Mouse (Mus musculus): ENCODE data around the gene Fstl3. TPM values are rescaled to one million over a fixed set of nuclear protein-coding genes. Genes with fewer than 3 reads are reported as not detected.

Fstl3 gene
- polyA plus RNA-seq, 2 experiments from 2014 or later: 0.53 TPM; not detected in 1

GRCm38 (mm10) chr10:79788386-79789158, 11.5 kb downstream of the Fstl3 start:
- ATAC-seq: peak; percentile 41

GRCm38 (mm10) chr10:79789581-79789980, 12.5 kb downstream of the Fstl3 start:
- ATAC-seq: no peak

- ATAC-seq: no peak
These were observed 13.8 kb downstream of the Fstl3 start, which contains the start of gene Prss57 for GRCm38 (mm10) chr10:79790861-79791260. Prss57 (minus strand) TSS chr10:79790961.

GRCm38 (mm10) chr10:79792339-79793040, 15.4 kb downstream of the Fstl3 start:
- no peak for ATAC-seq

- peak; percentile 68 for ATAC-seq
These were observed 16.1 kb downstream of the Fstl3 start, which contains the start of gene Palm for GRCm38 (mm10) chr10:79793051-79793737. Palm (plus strand) TSS chr10:79793572.

- no peak for ATAC-seq
These were observed 16.8 kb downstream of the Fstl3 start for GRCm38 (mm10) chr10:79793738-79794490.

GRCm38 (mm10) chr10:79794491-79794931, 17.4 kb downstream of the Fstl3 start:
- no peak for ATAC-seq

GRCm38 (mm10) chr10:79795905-79796304, 18.8 kb downstream of the Fstl3 start:
- ATAC-seq: no peak

- ATAC-seq: no peak
These were observed 20.3 kb downstream of the Fstl3 start for GRCm38 (mm10) chr10:79797326-79797725.

GRCm38 (mm10) chr10:79798289-79798928, 21.3 kb downstream of the Fstl3 start:
- no peak for ATAC-seq

GRCm38 (mm10) chr10:79800508-79800907, 23.4 kb downstream of the Fstl3 start:
- ATAC-seq: no peak

- ATAC-seq: no peak
These were observed 24.8 kb downstream of the Fstl3 start for GRCm38 (mm10) chr10:79801837-79802236.

- no peak for ATAC-seq
These were observed 25.4 kb downstream of the Fstl3 start for GRCm38 (mm10) chr10:79802331-79802971.

- ATAC-seq: no peak
These were observed 26.7 kb downstream of the Fstl3 start for GRCm38 (mm10) chr10:79803716-79804323.

GRCm38 (mm10) chr10:79805636-79806035, 28.6 kb downstream of the Fstl3 start:
- ATAC-seq: no peak

- no peak for ATAC-seq
These were observed 29.3 kb downstream of the Fstl3 start for GRCm38 (mm10) chr10:79806331-79806730.

GRCm38 (mm10) chr10:79806972-79807371, 29.9 kb downstream of the Fstl3 start:
- no peak for ATAC-seq

- ATAC-seq: no peak
These were observed 30.8 kb downstream of the Fstl3 start for GRCm38 (mm10) chr10:79807826-79808225.

GRCm38 (mm10) chr10:79808728-79809127, 31.7 kb downstream of the Fstl3 start:
- ATAC-seq: no peak

GRCm38 (mm10) chr10:79811736-79812637, 34.9 kb downstream of the Fstl3 start:
- ATAC-seq: no peak

Data from CD4-positive, CD25-positive, alpha-beta regulatory T cell, adult 4 months (primary cell).